Mouse (Mus musculus) bone marrow, adult 2 months (tissue): ENCODE data around the gene Adora1. TPM values are rescaled to one million over a fixed set of nuclear protein-coding genes. Genes with fewer than 3 reads are reported as not detected.
A peak's percentile ranks its signal among the peaks of the same experiment; 100 is the strongest.

Source experiments
- H3K27ac ChIP-seq: fragments of 200-500 bp; 2 replicates; pipeline ENCODE4 v1.5.1; 2012; ENCODE audit warnings: low read depth, mild to moderate bottlenecking, control low read depth, inconsistent platforms, low read length; ENCODE audit not compliant: control insufficient read depth, poor library complexity, insufficient read depth
- H3K4me1 ChIP-seq: fragments of 200-500 bp; 2 replicates; pipeline ENCODE4 v1.6.1; 2011; ENCODE audit warnings: low read length; ENCODE audit not compliant: control insufficient read depth, insufficient read depth
- H3K4me3 ChIP-seq: fragments of 200-500 bp; replicated peaks from 2 replicates; pipeline ENCODE3; 2011; ENCODE audit warnings: mild to moderate bottlenecking, low read depth, low read length, control low read depth; ENCODE audit not compliant: control insufficient read depth
- CTCF ChIP-seq: fragments of 200-500 bp; IDR thresholded peaks from 2 replicates; pipeline ENCODE4 v1.5.1; 2011; ENCODE audit warnings: low read length, control low read depth; ENCODE audit not compliant: control insufficient read depth, insufficient read depth
- POLR2A ChIP-seq: fragments of 200-500 bp; IDR thresholded peaks from 2 replicates; pipeline ENCODE4 v1.6.1; 2011; ENCODE audit warnings: low read depth, mild to moderate bottlenecking, control low read depth, low read length, borderline replicate concordance; ENCODE audit not compliant: control insufficient read depth
- WGBS: fragments of 180-500 bp; shearing (Covaris S2); methylation state at CpG from one replicate; pipeline ENCODE4 v1.1.7; 2018; 5-methylcytosine and 5-hydroxymethylcytosine counted together
- polyA plus RNA-seq: library from polyadenylated mRNA; stranded (reverse); fragments of >200 nt; gene quantifications from 2 replicates; pipeline ENCODE4 v1.2.4, GENCODE M21; 2011; ENCODE audit warnings: low replicate concordance; ENCODE audit not compliant: missing spikeins, insufficient read depth, insufficient read length

Adora1 gene
- polyA plus RNA-seq, 1 experiment = not detected

GRCm38 (mm10) chr1:134195979-134196378, 39.3 kb downstream of the Adora1 start:
- 34% methylated on average over 4 of the region's 4 CpGs for WGBS
- Histone ChIP-seq H3K27ac (peak overlapping the region; percentile 55), H3K4me3 (peak overlapping the region; percentile 1), H3K4me1 (peaks cover 6% of the 10 kb centered on the region)
- TF ChIP-seq CTCF (no peak), POLR2A (no peak)

- TF ChIP-seq CTCF (no peak), POLR2A (no peak)
- Histone ChIP-seq H3K4me3 (no peak overlapping the region), H3K27ac (peak overlapping the region; percentile 55; the same call in 1 of the 2 replicates), H3K4me1 (peaks cover 6% of the 10 kb centered on the region)
- WGBS = 16% methylated on average over 3 of the region's 3 CpGs
Observed at GRCm38 (mm10) chr1:134195571-134195970, 39.7 kb downstream of the Adora1 start.

DNA sequence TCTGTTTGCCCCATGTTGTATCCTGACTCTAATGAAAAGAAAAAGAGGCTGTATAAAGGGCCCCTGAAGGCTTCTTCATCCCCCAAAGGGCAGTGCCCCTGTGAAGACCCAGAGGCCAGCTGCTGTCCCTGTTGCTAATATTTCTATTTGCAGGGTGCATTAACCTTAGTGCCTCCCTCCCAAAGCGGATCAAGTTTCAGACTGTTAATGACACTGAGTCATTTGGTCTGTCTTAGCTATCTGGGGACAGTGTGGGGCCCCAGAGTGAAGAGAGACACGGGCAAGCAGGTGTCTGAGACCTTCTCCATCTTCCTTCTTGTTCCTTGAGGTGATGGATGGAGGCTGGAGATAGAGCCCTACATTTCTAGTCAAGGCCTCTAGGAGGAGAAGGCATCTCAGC, 40.1 kb downstream of the Adora1 start:
- WGBS = 41% methylated on average over 2 of the region's 2 CpGs
- Histone ChIP-seq H3K4me1 (peaks cover 6% of the 10 kb centered on the region), H3K27ac (no peak overlapping the region), H3K4me3 (no peak overlapping the region)
- TF ChIP-seq POLR2A (no peak), CTCF (no peak)

GRCm38 (mm10) chr1:134194298-134195022, 40.8 kb downstream of the Adora1 start:
- no peak for TF ChIP-seq POLR2A
- no peak for TF ChIP-seq CTCF
- Histone ChIP-seq H3K4me1 (peaks cover 6% of the 10 kb centered on the region), H3K4me3 (no peak overlapping the region), H3K27ac (no peak overlapping the region)
- WGBS = 76% methylated on average over 16 of the region's 16 CpGs

- no peak overlapping the region for H3K4me3 ChIP-seq
- H3K4me1 ChIP-seq = peaks cover 6% of the 10 kb centered on the region
- 80% methylated on average over 7 of the region's 7 CpGs for WGBS
- no peak overlapping the region for H3K27ac ChIP-seq
- TF ChIP-seq POLR2A = no peak
- no peak for TF ChIP-seq CTCF
Observed at GRCm38 (mm10) chr1:134193674-134194197, 41.5 kb downstream of the Adora1 start.

DNA sequence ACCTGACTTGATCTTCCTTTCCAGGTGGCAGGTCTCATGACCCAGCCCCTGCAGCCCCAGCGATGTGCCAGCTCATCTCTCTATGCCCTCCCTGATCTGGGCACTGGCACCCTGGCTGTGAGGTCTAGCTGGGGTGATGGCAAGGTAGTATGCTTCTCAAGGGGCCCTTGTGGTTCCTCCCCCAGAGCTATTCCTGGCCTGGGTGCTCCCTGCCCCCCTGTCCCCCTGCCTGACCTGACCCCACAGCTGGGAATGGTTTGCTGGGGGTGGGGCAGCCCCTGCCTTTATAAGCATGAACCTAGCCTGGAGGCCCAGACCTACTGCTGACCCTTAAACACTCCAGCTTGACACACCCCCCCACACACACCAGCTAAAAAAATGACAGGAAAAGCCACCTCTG, 42.1 kb downstream of the Adora1 start, which contains the start of gene Mybph:
TSS of gene Mybph (plus strand) at position 323 of the 400 bp plus-strand sequence.
- H3K4me3 ChIP-seq = no peak within 1 kb of the TSS
- H3K4me1 ChIP-seq = peaks cover 6% of the 10 kb centered on the region
- no peak for TF ChIP-seq CTCF
- 58% methylated on average over 1 of the region's 1 CpGs for whole genome bisulfite sequencing
- no peak within 1 kb of the TSS for H3K27ac ChIP-seq

DNA sequence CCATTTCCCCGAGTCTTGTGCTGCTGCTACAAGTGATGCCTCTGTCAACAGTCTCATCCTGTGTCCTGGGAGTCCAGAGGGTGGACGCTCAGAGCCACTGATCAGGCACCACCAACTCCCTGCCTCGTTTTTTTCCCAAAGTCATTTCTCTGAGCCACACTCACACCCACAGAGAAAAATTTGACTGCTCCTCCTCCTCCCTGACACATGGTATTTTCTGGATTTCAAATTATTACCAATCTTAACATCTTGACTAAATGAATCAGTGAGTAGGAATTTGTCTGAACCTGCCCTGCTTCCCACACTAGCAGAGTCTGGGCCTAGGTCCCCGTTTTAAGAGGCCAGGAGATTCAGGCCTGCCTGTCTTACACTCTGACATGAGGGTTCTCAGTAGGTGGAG, 43.2 kb downstream of the Adora1 start:
- TF ChIP-seq CTCF (no peak), POLR2A (no peak)
- WGBS = 67% methylated on average over 4 of the region's 4 CpGs
- H3K4me1 ChIP-seq = peaks cover 8% of the 10 kb centered on the region
- no peak overlapping the region for H3K4me3 ChIP-seq
- no peak overlapping the region for H3K27ac ChIP-seq

DNA sequence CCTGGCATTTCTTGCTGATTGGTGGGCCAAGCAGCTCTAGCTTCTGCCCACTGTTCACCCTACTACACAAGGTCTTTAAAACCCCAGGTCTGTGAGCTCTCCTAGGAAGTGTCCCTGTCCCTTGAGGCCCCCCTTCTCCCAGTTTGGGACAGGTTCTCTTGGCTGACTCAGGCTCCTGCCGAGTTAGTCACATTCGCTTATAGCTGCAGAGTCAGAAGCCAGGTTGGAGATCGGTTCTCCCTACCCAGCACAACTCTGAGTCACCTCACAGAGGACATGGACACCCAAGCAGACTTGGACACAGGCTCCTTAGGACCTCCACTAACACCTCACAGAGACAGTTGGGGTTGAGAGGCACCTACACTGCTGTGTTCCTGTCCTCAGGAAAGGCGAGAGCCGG, 44.0 kb downstream of the Adora1 start:
- Histone ChIP-seq H3K27ac (no peak overlapping the region), H3K4me3 (no peak overlapping the region), H3K4me1 (peaks cover 7% of the 10 kb centered on the region)
- no peak for TF ChIP-seq CTCF
- WGBS = 84% methylated on average over 5 of the region's 5 CpGs

- 22% methylated on average over 12 of the region's 12 CpGs for WGBS
- TF ChIP-seq CTCF (peak; percentile 21; the same call in 1 of the 2 replicates), POLR2A (no peak)
- Histone ChIP-seq H3K4me3 (no peak overlapping the region), H3K27ac (no peak overlapping the region), H3K4me1 (peaks cover 3% of the 10 kb centered on the region; the same call in 1 of the 2 replicates)
Observed at GRCm38 (mm10) chr1:134188989-134189729, 46.1 kb downstream of the Adora1 start.
